Mouse (Mus musculus): Measurements from ENCODE around the gene Tprn.

Gene Tprn

GRCm38 (mm10) chr2:25292856-25293255 lies 30.4 kb downstream of the Tprn start:
- DNase-seq (ENCODE audit: low read depth, low spot score): no peak

- DNase-seq (ENCODE audit: low read depth, low spot score): no peak
These were observed 31.3 kb downstream of the Tprn start for GRCm38 (mm10) chr2:25293706-25294105.

- no peak for DNase-seq (ENCODE audit: low read depth, low spot score)
These were observed 34.7 kb downstream of the Tprn start for GRCm38 (mm10) chr2:25297093-25297492.

GRCm38 (mm10) chr2:25298046-25298445 lies 35.6 kb downstream of the Tprn start:
- DNase-seq (ENCODE audit: low read depth, low spot score): no peak

GRCm38 (mm10) chr2:25303452-25303851 lies 41.0 kb downstream of the Tprn start:
- DNase-seq (ENCODE audit: low read depth, low spot score): no peak

- no peak for DNase-seq (ENCODE audit: low read depth, low spot score)
These were observed 41.7 kb downstream of the Tprn start for GRCm38 (mm10) chr2:25303931-25304656.

- DNase-seq (ENCODE audit: low read depth, low spot score): no peak
These were observed 42.5 kb downstream of the Tprn start for GRCm38 (mm10) chr2:25304657-25305541.

- no peak for DNase-seq (ENCODE audit: low read depth, low spot score)
These were observed 43.4 kb downstream of the Tprn start for GRCm38 (mm10) chr2:25305587-25306359.

- DNase-seq (ENCODE audit: low read depth, low spot score): no peak
These were observed 47.8 kb downstream of the Tprn start for GRCm38 (mm10) chr2:25310180-25310579.

GRCm38 (mm10) chr2:25310969-25311368 lies 48.6 kb downstream of the Tprn start:
- no peak for DNase-seq (ENCODE audit: low read depth, low spot score)

GRCm38 (mm10) chr2:25311491-25311891 lies 49.1 kb downstream of the Tprn start:
- DNase-seq (ENCODE audit: low read depth, low spot score): no peak

GRCm38 (mm10) chr2:25318119-25318966 lies 55.9 kb downstream of the Tprn start:
- DNase-seq (ENCODE audit: low read depth, low spot score): no peak

GRCm38 (mm10) chr2:25318971-25319773 lies 56.8 kb downstream of the Tprn start, which contains the start of gene Grin1:
Grin1 (minus strand) TSS chr2:25319187.
- peak; percentile 77 for DNase-seq (ENCODE audit: low read depth, low spot score)
